Mouse (Mus musculus) forebrain, postnatal 0 days (tissue): Measurements from ENCODE around the gene Slc52a3. TPM values are rescaled to one million over a fixed set of nuclear protein-coding genes. Genes with fewer than 3 reads are reported as not detected.
A peak's percentile ranks its signal among the peaks of the same experiment; 100 is the strongest.

Experiments used
- ATAC-seq: fragments of 200-750 bp; cut with Nextera tagmentation; 2 replicates; pipeline ENCODE4 v1.8.0; 2017; ENCODE audit warnings: mild to moderate bottlenecking, moderate library complexity
- DNase-seq: peaks from one replicate; pipeline ENCODE4 v3.0.0-alpha.2; 2015
- H3K27ac ChIP-seq: fragments of 300-500 bp; sonication (generic); 2 replicates; pipeline ENCODE4 v1.5.1; 2014; ENCODE audit warnings: low read depth, mild to moderate bottlenecking, antibody characterized with exemption, low read length, moderate library complexity, mixed read lengths
- H3K27me3 ChIP-seq: fragments of 300-500 bp; sonication (generic); 2 replicates; pipeline ENCODE4 v1.6.1; 2014; ENCODE audit warnings: mild to moderate bottlenecking, low read length, mixed read lengths; ENCODE audit not compliant: insufficient read depth
- H3K36me3 ChIP-seq: fragments of 300-500 bp; sonication (generic); 2 replicates; pipeline ENCODE4 v1.6.1; 2014; ENCODE audit warnings: mild to moderate bottlenecking, moderate library complexity; ENCODE audit not compliant: insufficient read depth
- H3K4me1 ChIP-seq: fragments of 300-500 bp; sonication (generic); 2 replicates; pipeline ENCODE4 v1.6.1; 2014; ENCODE audit warnings: antibody characterized with exemption; ENCODE audit not compliant: insufficient read depth
- H3K4me2 ChIP-seq: fragments of 300-500 bp; sonication (generic); 2 replicates; pipeline ENCODE4 v1.6.1; 2014; ENCODE audit warnings: low read depth, mild to moderate bottlenecking, moderate library complexity
- H3K4me3 ChIP-seq: fragments of 300-500 bp; sonication (generic); 2 replicates; pipeline ENCODE4 v1.5.1; 2014; ENCODE audit warnings: low read depth, low read length, mixed read lengths
- H3K9ac ChIP-seq: fragments of 300-500 bp; sonication (generic); 2 replicates; pipeline ENCODE4 v1.6.1; 2014; ENCODE audit warnings: mild to moderate bottlenecking
- H3K9me3 ChIP-seq: fragments of 300-500 bp; sonication (generic); 2 replicates; pipeline ENCODE4 v1.6.1; 2016; ENCODE audit warnings: low read length
- CTCF ChIP-seq: sonication (generic); IDR thresholded peaks from 2 replicates; pipeline ENCODE4 v1.5.1; 2016; ENCODE audit warnings: antibody characterized with exemption, control low read depth, low read depth
- WGBS: fragments of 180-500 bp; shearing (Covaris S2); extraction: QIAGEN DNeasy Blood & Tissue Kit; methylation state at CpG from one replicate; pipeline ENCODE4 v1.1.7; 2014; 5-methylcytosine and 5-hydroxymethylcytosine counted together
- polyA plus RNA-seq: library from polyadenylated mRNA; unstranded; fragments of >200 nt; fragmentation: Nextera tagmentation; extraction: Ambion mirVana; gene quantifications from 2 replicates; pipeline ENCODE4 v1.2.1, GENCODE M21; 2015
- total RNA-seq: library from RNA; depleted of rRNA; stranded (reverse); fragments of >200 nt; gene quantifications from 2 replicates; pipeline ENCODE4 v1.2.3, GENCODE M21; 2014

The Slc52a3 gene
- total and polyA plus RNA-seq, 2 experiments from 2014 or later, result 2.0 to 2.2 TPM

DNA sequence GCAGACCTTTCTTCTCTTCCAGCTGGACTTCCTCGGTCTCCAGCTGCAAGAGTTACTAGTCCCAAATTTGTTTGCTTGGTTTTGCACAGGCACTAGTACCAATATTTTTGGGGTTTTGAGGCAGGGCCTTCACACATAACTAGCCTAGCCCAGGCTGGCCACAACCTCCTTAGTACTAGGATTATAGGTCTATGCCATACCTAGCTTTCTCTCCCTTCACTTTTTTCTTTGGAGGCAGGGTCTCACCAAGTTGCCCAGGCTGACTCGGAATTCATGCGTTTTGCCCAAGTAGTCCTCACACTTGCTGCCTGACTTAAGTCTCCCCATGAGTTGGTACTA lies 16.0 kb upstream of the Slc52a3 start:
- 36% methylated on average over 3 of the region's 3 CpGs for WGBS
- H3K4me1 ChIP-seq, result peaks cover 8% of the 10 kb centered on the region; the same call in 1 of the 2 replicates
- ATAC-seq, result no peak; the same call in 1 of the 2 replicates
- peak overlapping the region; percentile 89 for H3K4me2 ChIP-seq
- TF ChIP-seq CTCF, result no peak
- H3K27ac ChIP-seq, result no peak overlapping the region
- H3K4me3 ChIP-seq, result peak overlapping the region; percentile 92
- H3K27me3 ChIP-seq, result no peaks in the 10 kb centered on the region
- peak overlapping the region; percentile 74 for H3K9ac ChIP-seq
- no peaks in the 10 kb centered on the region for H3K36me3 ChIP-seq
- no peak for DNase-seq
- H3K9me3 ChIP-seq, result no peaks in the 10 kb centered on the region

DNA sequence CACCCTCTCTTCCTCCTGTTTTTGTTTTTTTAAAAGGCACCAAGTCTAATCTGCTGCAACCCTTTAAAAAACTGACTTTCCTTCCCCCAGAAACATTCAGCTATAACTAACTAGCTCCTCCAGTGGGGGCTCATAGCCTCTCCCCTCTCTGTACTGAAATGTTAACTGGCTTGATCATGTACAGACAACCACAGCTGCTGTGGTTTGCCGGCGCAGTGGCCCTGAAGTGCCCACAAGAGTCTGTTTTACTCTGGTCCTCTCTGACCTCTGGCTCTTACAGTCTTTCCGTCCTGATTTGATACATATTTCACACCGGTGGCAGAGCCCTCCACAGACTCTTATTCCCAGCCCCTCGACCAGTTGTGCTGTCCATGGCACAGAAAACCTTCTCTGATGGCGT lies 15.0 kb upstream of the Slc52a3 start:
- no peak overlapping the region for H3K4me2 ChIP-seq
- H3K27me3 ChIP-seq, result no peaks in the 10 kb centered on the region
- H3K27ac ChIP-seq, result no peak overlapping the region
- H3K4me1 ChIP-seq, result peaks cover 8% of the 10 kb centered on the region; the same call in 1 of the 2 replicates
- no peaks in the 10 kb centered on the region for H3K9me3 ChIP-seq
- TF ChIP-seq CTCF, result no peak
- ATAC-seq, result no peak
- no peak overlapping the region for H3K4me3 ChIP-seq
- H3K36me3 ChIP-seq, result no peaks in the 10 kb centered on the region
- 85% methylated on average over 6 of the region's 6 CpGs for WGBS
- no peak overlapping the region for H3K9ac ChIP-seq
- DNase-seq, result no peak

DNA sequence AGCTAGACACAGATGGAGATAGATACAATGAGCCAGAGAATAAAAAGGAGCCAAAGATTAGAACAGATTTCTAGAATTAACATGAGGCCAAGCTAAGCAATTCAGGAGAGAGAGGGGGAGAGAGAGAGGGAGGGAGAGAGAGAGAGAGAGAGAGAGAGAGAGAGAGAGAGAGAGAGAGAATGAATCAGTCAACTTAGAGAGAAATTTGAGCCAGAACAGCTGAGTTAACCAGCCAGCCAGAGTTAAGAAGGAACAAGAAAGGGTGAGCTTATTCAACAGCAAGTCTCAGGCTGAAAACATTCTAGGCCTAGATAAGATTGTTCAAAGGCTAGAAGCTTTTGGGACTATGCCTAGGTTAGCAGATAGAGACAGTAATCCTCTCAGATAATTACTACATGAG lies 13.8 kb upstream of the Slc52a3 start:
- no peak for TF ChIP-seq CTCF
- H3K4me3 ChIP-seq, result no peak overlapping the region
- no peak overlapping the region for H3K4me2 ChIP-seq
- no peaks in the 10 kb centered on the region for H3K9me3 ChIP-seq
- no peaks in the 10 kb centered on the region for H3K36me3 ChIP-seq
- peaks cover 8% of the 10 kb centered on the region; the same call in 1 of the 2 replicates for H3K4me1 ChIP-seq
- no peaks in the 10 kb centered on the region for H3K27me3 ChIP-seq
- DNase-seq (no peak), ATAC-seq (no peak)
- H3K27ac ChIP-seq, result no peak overlapping the region
- no peak overlapping the region for H3K9ac ChIP-seq

DNA sequence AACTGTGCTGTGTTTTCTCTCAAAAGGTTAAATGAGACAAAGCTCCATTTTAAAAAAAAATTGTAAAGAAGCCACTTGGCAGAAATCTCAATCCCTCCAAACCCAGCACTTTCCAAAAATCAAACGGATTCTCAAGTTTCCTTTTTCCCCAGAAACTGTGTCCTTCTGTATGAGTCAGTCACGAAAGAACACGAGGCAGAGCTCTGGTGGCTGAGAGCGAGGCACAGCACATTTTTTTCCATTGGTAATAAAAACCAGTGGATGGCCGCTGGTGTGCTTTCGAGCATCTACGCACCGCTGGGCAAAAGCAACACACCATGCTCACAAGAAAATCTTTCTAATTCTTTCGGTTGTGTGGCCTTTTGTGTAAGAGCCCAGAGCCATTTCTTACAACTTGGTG lies 12.3 kb upstream of the Slc52a3 start:
- Histone ChIP-seq H3K4me3 (no peak overlapping the region), H3K27ac (no peak overlapping the region), H3K9me3 (no peaks in the 10 kb centered on the region), H3K27me3 (no peaks in the 10 kb centered on the region), H3K4me1 (peaks cover 6% of the 10 kb centered on the region; the same call in 1 of the 2 replicates), H3K9ac (no peak overlapping the region), H3K4me2 (no peak overlapping the region), H3K36me3 (no peaks in the 10 kb centered on the region)
- DNase-seq, result no peak
- no peak for TF ChIP-seq CTCF
- ATAC-seq, result no peak
- WGBS, result 51% methylated on average over 9 of the region's 9 CpGs

DNA sequence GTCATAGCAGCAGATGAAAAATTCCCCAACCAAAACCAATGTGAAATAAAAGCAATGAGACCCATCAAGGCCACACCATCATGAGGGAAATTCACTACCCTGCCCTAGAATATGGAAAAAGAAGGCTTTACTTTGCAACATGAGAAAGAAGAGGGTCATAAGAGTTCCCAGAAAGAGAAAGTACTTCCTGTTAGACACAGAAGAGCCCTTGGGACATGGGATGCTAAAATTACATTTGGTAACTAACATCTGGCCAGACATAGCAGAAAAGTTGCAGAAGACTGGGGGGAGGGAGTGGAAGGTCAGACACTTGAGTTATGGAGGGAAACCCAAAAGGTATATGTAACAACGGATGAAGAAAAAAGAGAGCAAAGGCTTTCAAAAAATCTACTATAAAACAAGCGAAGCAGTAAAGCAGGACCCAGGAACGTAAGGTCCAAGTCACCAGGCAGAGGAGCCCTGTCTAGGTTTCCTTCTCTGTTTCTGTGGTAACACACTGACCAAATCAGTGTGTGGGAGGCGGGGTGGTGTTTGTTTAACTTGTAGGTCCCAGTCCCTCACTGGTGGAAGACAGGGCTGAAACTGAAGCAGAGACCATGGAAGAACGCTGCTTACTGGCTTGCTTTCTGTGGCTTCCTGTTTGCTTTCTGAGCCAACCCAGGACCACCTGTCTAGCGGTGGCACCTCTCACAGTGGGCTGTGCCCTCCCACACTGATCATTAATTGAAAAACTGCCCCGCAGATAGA lies 10.7 kb upstream of the Slc52a3 start:
- Histone ChIP-seq H3K27ac (no peak overlapping the region), H3K9me3 (no peaks in the 10 kb centered on the region), H3K36me3 (no peaks in the 10 kb centered on the region), H3K27me3 (no peaks in the 10 kb centered on the region), H3K9ac (no peak overlapping the region), H3K4me2 (no peak overlapping the region), H3K4me1 (no peaks in the 10 kb centered on the region), H3K4me3 (no peak overlapping the region)
- ATAC-seq (no peak), DNase-seq (no peak)
- TF ChIP-seq CTCF, result no peak
- 80% methylated on average over 7 of the region's 7 CpGs for WGBS

DNA sequence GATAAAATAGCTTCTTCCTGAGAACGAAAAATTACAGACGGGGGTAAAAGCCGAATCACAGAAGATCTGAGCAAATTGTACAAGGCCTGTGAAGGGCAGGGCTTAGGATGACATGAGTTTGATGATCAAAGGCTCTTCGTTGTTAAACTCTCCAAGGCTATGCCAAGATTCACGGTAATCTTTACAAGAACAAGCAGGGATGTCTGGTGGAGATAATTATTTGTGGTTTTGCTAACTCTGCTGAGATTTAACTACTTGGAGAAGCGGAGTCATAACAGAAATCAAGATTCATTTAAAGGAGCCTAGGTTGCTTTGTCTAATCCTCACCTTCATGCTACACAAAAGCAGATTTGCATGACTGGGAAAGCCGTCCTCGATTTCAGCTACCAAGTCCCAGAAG lies 9.4 kb upstream of the Slc52a3 start:
- Histone ChIP-seq H3K4me1 (no peaks in the 10 kb centered on the region), H3K4me2 (no peak overlapping the region), H3K27ac (no peak overlapping the region), H3K4me3 (no peak overlapping the region), H3K27me3 (no peaks in the 10 kb centered on the region), H3K9ac (no peak overlapping the region), H3K36me3 (no peaks in the 10 kb centered on the region), H3K9me3 (no peaks in the 10 kb centered on the region)
- ATAC-seq (no peak), DNase-seq (no peak)
- WGBS, result 75% methylated on average over 8 of the region's 8 CpGs
- TF ChIP-seq CTCF, result no peak

DNA sequence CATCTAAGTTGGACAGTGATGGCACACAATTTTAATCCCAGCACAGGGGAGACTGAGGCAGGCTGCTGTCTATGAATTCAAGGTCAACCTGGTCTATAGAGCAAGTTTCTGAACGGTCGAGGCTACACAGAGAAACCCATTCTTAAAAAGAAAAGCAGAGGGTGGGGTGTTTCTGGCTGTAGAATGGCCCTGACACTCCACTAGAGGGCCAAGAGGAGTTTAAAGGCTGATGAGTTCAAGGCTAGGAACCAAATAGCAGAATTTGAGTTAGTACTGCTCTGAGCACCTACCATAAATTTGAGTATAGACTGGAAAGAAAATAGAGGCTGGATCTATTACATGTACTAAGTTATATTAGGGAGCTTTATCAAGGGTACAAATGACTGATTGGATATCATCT lies 7.3 kb upstream of the Slc52a3 start:
- Histone ChIP-seq H3K4me1 (no peaks in the 10 kb centered on the region), H3K9ac (no peak overlapping the region), H3K27me3 (no peaks in the 10 kb centered on the region), H3K27ac (no peak overlapping the region), H3K4me2 (no peak overlapping the region), H3K36me3 (no peaks in the 10 kb centered on the region), H3K9me3 (no peaks in the 10 kb centered on the region), H3K4me3 (no peak overlapping the region)
- no peak for DNase-seq
- no peak for TF ChIP-seq CTCF
- ATAC-seq, result no peak
- 65% methylated on average over 2 of the region's 2 CpGs for WGBS
